Mouse (Mus musculus) CD4-positive, CD25-positive, alpha-beta regulatory T cell, adult 9 weeks (primary cell): ENCODE measurements around the gene Mmp14. TPM values are rescaled to one million over a fixed set of nuclear protein-coding genes. Genes with fewer than 3 reads are reported as not detected.

Experiments
- polyA plus RNA-seq: library from polyadenylated mRNA; unstranded; fragments of 100-300 nt; shearing (Covaris generic); gene quantifications from one replicate; pipeline ENCODE4 v1.2.1, GENCODE M21; 2017

The Mmp14 gene
- polyA plus RNA-seq, result 1.5 TPM

DNA sequence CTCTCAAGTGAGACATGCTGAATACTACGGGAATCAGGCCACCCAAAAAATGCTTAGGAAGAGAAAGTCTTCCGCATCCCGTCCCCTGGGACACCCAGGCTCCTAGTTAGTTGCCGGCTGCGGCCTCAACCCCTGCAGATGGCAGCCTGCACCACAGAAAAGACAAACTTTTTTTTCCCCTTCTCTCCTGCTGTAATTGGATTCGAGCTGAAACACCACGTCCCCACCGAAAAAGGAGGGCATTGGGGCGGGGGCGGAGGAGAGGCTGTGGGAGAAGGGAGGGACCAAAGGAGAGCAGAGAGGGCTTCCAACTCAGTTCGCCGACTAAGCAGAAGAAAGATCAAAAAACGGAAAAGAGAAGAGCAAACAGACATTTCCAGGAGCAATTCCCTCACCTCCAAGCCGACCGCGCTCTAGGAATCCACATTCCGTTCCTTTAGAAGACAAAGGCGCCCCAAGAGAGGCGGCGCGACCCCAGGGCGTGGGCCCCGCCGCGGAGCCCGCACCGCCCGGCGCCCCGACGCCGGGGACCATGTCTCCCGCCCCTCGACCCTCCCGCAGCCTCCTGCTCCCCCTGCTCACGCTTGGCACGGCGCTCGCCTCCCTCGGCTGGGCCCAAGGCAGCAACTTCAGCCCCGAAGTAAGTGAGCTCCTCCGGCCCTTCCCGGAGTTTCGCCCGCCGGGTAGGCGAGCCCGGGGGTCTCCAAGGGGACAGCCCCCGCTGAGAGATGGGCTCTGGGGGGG lies at the start of gene Mmp14:
Gene Mmp14 (plus strand): TSS at position 279 of the 744 bp plus-strand sequence.

GRCm38 (mm10) chr14:54417623-54418081 lies 13.8 kb upstream of the Mmp14 start, which contains the start of gene Slc7a7:
Gene Slc7a7 (minus strand): TSS chr14:54417780.

GRCm38 (mm10) chr14:54426689-54427398 lies 4.6 kb upstream of the Mmp14 start, which contains the start of gene Mrpl52:
Gene Mrpl52 (plus strand): TSS chr14:54426909.

GRCm38 (mm10) chr14:54463959-54464292 lies 32.5 kb downstream of the Mmp14 start, which contains the start of gene Lrp10:
Gene Lrp10 (plus strand): TSS chr14:54464137.

DNA sequence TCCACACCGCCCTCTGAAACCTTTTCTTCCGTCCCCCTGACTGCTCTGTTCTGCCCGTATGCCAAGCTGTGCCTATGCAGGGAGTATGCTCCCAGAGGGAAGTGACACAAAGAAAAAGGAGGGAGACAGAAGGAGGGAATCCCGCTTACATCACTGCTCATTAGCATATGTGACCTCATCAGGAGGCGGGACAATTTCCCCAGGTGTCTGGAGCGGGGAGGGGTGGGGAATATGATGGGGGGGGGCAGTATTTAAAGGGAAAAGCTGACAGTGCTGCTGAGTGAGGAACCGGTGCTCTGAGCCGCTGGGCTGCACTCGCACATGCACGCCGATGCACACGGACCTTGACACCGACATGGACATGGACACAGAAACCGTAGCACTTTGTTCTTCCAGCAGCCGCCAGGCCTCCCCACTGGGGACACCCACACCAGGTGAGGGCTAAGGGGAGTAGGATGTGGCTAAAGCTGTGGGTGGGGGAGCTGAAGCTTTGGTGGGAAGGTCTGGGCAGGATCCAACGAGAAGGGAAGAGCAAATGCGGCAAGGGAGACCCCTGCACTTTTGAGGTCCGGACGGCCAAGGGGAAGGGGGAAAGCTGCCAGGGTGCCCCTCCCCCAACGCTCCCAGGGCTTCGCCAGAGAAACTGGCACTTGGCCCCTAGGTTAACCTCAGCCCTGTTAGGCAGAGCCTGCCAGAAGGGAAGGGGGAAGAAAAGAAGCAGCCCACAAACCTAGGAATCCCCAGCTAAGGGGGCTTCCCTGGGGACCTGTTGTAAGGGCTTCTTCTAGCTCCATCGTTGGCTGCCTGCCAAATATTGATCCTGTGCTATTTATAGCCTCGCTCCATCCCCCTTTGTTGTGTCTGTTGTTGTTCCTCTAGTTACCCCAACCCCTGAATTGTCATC lies 44.8 kb downstream of the Mmp14 start, which contains the start of gene Rem2:
Gene Rem2 (plus strand): TSS at position 160 of the 904 bp plus-strand sequence.

Other genes with a start within 250 kb of the Mmp14 start
- 537 TPM for gene Dad1, start 177.5 kb upstream of the Mmp14 start, polyA plus RNA-seq
- 28.6 TPM for gene Abhd4, start 177.4 kb upstream of the Mmp14 start, polyA plus RNA-seq
- gene Olfr49, start 146.7 kb upstream of the Mmp14 start, polyA plus RNA-seq, result 0.05 TPM
- gene Oxa1l, start 70.8 kb upstream of the Mmp14 start, polyA plus RNA-seq, result 77.8 TPM
- 1.5 TPM for gene Slc7a7, start 13.8 kb upstream of the Mmp14 start, polyA plus RNA-seq
- 292 TPM for gene Mrpl52, start 4.7 kb upstream of the Mmp14 start, polyA plus RNA-seq
- gene Lrp10, start 32.5 kb downstream of the Mmp14 start, polyA plus RNA-seq, result 38.7 TPM
- gene Rem2, start 44.5 kb downstream of the Mmp14 start, polyA plus RNA-seq, result 0.61 TPM
- gene Prmt5, start 85.9 kb downstream of the Mmp14 start, polyA plus RNA-seq, result 49.7 TPM
- 22.4 TPM for gene Haus4, start 123.0 kb downstream of the Mmp14 start, polyA plus RNA-seq
- 0.16 TPM for gene Ajuba, start 145.9 kb downstream of the Mmp14 start, polyA plus RNA-seq
- gene 4931414P19Rik, start 174.4 kb downstream of the Mmp14 start, polyA plus RNA-seq, result 3.0 TPM
- gene Psmb5, start 186.4 kb downstream of the Mmp14 start, polyA plus RNA-seq, result 280 TPM
- 0.06 TPM for gene Psmb11, start 189.8 kb downstream of the Mmp14 start, polyA plus RNA-seq
- not detected for gene Gm17606, start 209.3 kb downstream of the Mmp14 start, polyA plus RNA-seq
- gene Cdh24, start 209.8 kb downstream of the Mmp14 start, polyA plus RNA-seq, result 0.46 TPM